In the genomic region with DNA sequence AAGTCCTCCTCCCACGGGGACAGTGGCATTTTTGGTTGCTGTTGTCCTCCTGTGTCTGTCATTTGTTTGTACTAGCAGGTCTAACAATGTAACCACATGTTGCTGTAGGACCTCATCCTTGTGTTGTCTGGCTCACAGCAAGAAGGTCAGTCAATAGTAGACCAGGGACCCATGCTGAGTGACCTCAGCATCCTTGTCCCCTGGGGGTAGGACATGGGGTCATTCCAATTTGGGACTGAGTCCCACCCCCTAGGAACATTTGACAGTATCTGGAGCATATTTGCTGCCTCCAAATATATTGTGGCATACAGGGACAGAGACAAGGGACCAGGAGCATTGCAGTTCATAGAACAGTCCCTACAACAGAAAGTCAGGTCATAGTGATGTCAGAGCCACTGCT, we compare ENCODE assay signal across 12 mouse cellular contexts. TPM values are rescaled to one million over a fixed set of nuclear protein-coding genes. Genes with fewer than 3 reads are reported as not detected.
"Had no signal": no experiment of that assay in that cellular context is flagged by ENCODE, and none has a peak within 500 bp of the region (broad histone marks: within the 10 kb centered on the region; RNA-seq: fewer than 3 reads in every experiment).

No protein-coding gene starts in this region.

- DNase-seq: lung, adult 18-20 months; lung, embryonic 14.5 days; lung, postnatal 10 days; lung, postnatal 4 days; midbrain, embryonic 14.5 days; right cerebral cortex, postnatal 14 days; spleen, adult 18-20 months; thymus, adult 18-20 months; thymus, postnatal 14 days; thymus, postnatal 36 days had no signal

RNA-seq across cellular contexts. Expression of gene Myh11, which starts 41.3 kb away (rescaled TPM):
- total RNA-seq: megakaryocyte, adult 5-6 weeks; neutrophil, adult 5-6 weeks had no signal
